8 mouse cellular contexts compared by ENCODE assay signal in genomic region chr9:23101990-23102796, GRCm38 (mm10).
A peak's percentile ranks its signal among the peaks of the same experiment; 100 is the strongest.
DNase-seq lines count a peak whose midpoint lies in the region; ATAC-seq and TF ChIP-seq lines count a peak whose summit lies in the region.

No protein-coding gene starts in this region.

- ATAC-seq in lung, embryonic 16.5 days (ENCODE audit: low read depth): peak; percentile 57
- peak; percentile 65; the same call in 1 of the 2 replicates for ATAC-seq in neural tube, embryonic 15.5 days (ENCODE audit: low FRiP score)
- ATAC-seq in activated CD4-positive, CD25-positive, alpha-beta regulatory T cell, adult 4 months: no peak

- no peaks in the 10 kb centered on the region for H3K36me3 ChIP-seq in lung, embryonic 16.5 days (ENCODE audit: control insufficient read depth, insufficient read depth, low read length)
- no peaks in the 10 kb centered on the region for H3K36me3 ChIP-seq in neural tube, embryonic 15.5 days

- H3K4me1 ChIP-seq in lung, embryonic 16.5 days (replicated peaks; ENCODE audit: control insufficient read depth, insufficient read depth, low read length): no peaks in the 10 kb centered on the region
- no peaks in the 10 kb centered on the region for H3K4me1 ChIP-seq in lung, adult 2 months (ENCODE audit: control insufficient read depth, insufficient read depth, low read length)
- peaks cover 4% of the 10 kb centered on the region; the same call in 1 of the 2 replicates for H3K4me1 ChIP-seq in neural tube, embryonic 15.5 days

- H3K27me3 ChIP-seq in lung, embryonic 16.5 days (ENCODE audit: control insufficient read depth, insufficient read depth, low read depth, low read length): no peaks in the 10 kb centered on the region
- H3K27me3 ChIP-seq in neural tube, embryonic 15.5 days (replicated peaks): no peaks in the 10 kb centered on the region

- no peak overlapping the region for H3K4me2 ChIP-seq in lung, embryonic 16.5 days (ENCODE audit: low read depth, low read length)
- no peak overlapping the region for H3K4me2 ChIP-seq in neural tube, embryonic 15.5 days

- no peak for TF ChIP-seq POLR2A in lung, adult 2 months (IDR thresholded peaks at IDR 0.05; ENCODE audit: borderline replicate concordance, extremely low read depth, low read depth, low read length)

- no peak overlapping the region for H3K27ac ChIP-seq in lung, embryonic 16.5 days (ENCODE audit: low read length)
- no peak overlapping the region for H3K27ac ChIP-seq in layer of hippocampus, adult 2 months
- no peak overlapping the region for H3K27ac ChIP-seq in neural tube, embryonic 15.5 days (replicated peaks)

- 63% methylated on average over 9 of the region's 9 CpGs for WGBS in lung, embryonic 16.5 days
- WGBS in lung, adult 2 months: 73% methylated on average over 9 of the region's 9 CpGs
- WGBS in neural tube, embryonic 15.5 days: 36% methylated on average over 9 of the region's 9 CpGs

- H3K4me3 ChIP-seq in lung, embryonic 16.5 days (ENCODE audit: low read length): no peak overlapping the region
- no peak overlapping the region for H3K4me3 ChIP-seq in lung, adult 2 months (replicated peaks; ENCODE audit: extremely low read depth, low read depth, low read length)
- H3K4me3 ChIP-seq in layer of hippocampus, adult 2 months: no peak overlapping the region
- H3K4me3 ChIP-seq in neural tube, embryonic 15.5 days (replicated peaks): no peak overlapping the region

- peak; percentile 34 for DNase-seq in adrenal gland, postnatal 14 days
- no peak for DNase-seq in adrenal gland, adult 18-20 months (ENCODE audit: low spot score in 2 of 2)
- no peak for DNase-seq in lung, adult 2 months
- DNase-seq in layer of hippocampus, adult 2 months (ENCODE audit: low spot score in 2 of 2): peak; percentile 21 to 34
- no peak for DNase-seq in gastrocnemius, postnatal 36 days

- intact Hi-C loops in gastrocnemius, postnatal 36 days (cut with DNase I): no loop called here

- no peaks in the 10 kb centered on the region for H3K9me3 ChIP-seq in lung, embryonic 16.5 days (ENCODE audit: control insufficient read depth, low read length)
- no peaks in the 10 kb centered on the region for H3K9me3 ChIP-seq in neural tube, embryonic 15.5 days (replicated peaks)

- no peak for TF ChIP-seq CTCF in lung, adult 2 months (IDR thresholded peaks at IDR 0.05; ENCODE audit: insufficient read depth, low read length)
- TF ChIP-seq CTCF in layer of hippocampus, adult 2 months (conservative IDR thresholded peaks at IDR 0.05): no peak

- H3K9ac ChIP-seq in lung, embryonic 16.5 days (ENCODE audit: low read length): no peak overlapping the region
- no peak overlapping the region for H3K9ac ChIP-seq in neural tube, embryonic 15.5 days (replicated peaks)

Comparison
In these comparisons a context has a peak if more than half of its experiments do, and no peak if none do; other contexts are left out.
1. DNase-seq: peak in adrenal gland, postnatal 14 days (single experiment) and layer of hippocampus, adult 2 months (2 of 2); none in adrenal gland, adult 18-20 months (0 of 2), lung, adult 2 months (single experiment) and gastrocnemius, postnatal 36 days (0 of 2).